Mouse (Mus musculus): ENCODE data around the gene Irgm1. TPM values are rescaled to one million over a fixed set of nuclear protein-coding genes. Genes with fewer than 3 reads are reported as not detected.
"Not testable (repeated sequence)": the region's sequence is repeated elsewhere in the genome, so short reads cannot be mapped to it uniquely, and the experiment has no call there.

Irgm1 gene
- polyA plus RNA-seq, 1 experiment from 2014 or later, result 2.2 TPM

DNA sequence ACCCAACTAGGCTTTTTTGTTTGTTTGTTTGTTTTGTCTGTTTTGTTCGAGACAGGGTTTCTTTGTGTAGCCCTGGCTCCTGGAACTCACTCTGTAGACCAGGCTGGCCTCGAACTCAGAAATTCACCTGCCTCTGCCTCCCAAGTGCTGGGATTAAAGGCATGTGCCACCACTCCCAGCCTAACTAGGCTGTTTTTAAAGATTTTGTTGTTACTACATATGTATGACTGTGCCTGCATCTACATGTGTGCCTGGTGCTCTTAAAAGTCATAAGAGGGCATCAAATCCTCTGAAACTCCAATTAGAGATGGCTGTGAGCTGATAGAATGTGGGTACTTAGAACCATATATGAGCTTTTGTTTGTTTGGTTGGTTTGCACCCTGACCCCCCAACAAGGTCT is 40.2 kb downstream of the Irgm1 start:
- no peak for DNase-seq (ENCODE audit: low spot score)
- Histone ChIP-seq H3K4me2 (ENCODE audit: low read length) (no peak overlapping the region), H3K4me3 (ENCODE audit: low read depth, low read length) (no peak overlapping the region), H3K27ac (ENCODE audit: low read depth, low read length) (no peak overlapping the region), H3K27me3 (replicated peaks; ENCODE audit: control insufficient read depth, insufficient read depth, low read length) (0 out of 2 replicates have a peak, but pooled peaks cover 5% of the 10 kb centered on the region), H3K36me3 (ENCODE audit: control insufficient read depth, insufficient read depth, low read length) (no peaks in the 10 kb centered on the region), H3K4me1 (ENCODE audit: control insufficient read depth, insufficient read depth, low read length) (no peaks in the 10 kb centered on the region), H3K9me3 (replicated peaks; ENCODE audit: control insufficient read depth, low read length) (no peaks in the 10 kb centered on the region), H3K9ac (ENCODE audit: low read length) (no peak overlapping the region)
- ATAC-seq, result no peak
- WGBS, result 78% methylated on average over 2 of the region's 2 CpGs

DNA sequence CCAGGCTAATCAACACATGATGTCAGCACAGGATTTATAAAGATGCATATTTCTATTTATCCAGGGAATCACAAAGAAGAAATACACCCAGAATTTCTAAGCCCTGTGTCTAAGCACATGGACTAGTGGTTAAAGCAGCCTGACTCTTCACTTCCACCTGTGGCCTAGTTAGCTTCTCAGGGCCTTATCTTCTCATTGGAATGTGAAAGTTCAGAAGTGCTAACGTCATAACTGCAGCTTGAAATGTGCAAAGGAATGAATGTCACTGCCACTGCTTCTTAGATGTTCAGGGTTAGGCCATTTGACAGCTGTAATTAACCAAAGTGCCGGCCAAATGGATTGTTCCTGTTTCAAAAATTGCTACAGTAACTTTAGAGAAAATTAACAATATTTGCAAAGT is 41.2 kb downstream of the Irgm1 start:
- no peaks in the 10 kb centered on the region for H3K36me3 ChIP-seq (ENCODE audit: control insufficient read depth, insufficient read depth, low read length)
- WGBS, result 77% methylated on average over 2 of the region's 2 CpGs
- H3K9ac ChIP-seq (ENCODE audit: low read length), result no peak overlapping the region
- no peaks in the 10 kb centered on the region for H3K4me1 ChIP-seq (ENCODE audit: control insufficient read depth, insufficient read depth, low read length)
- H3K4me2 ChIP-seq (ENCODE audit: low read length), result no peak overlapping the region
- H3K4me3 ChIP-seq (ENCODE audit: low read depth, low read length), result no peak overlapping the region
- DNase-seq (ENCODE audit: low spot score) (no peak), ATAC-seq (no peak)
- no peaks in the 10 kb centered on the region for H3K9me3 ChIP-seq (replicated peaks; ENCODE audit: control insufficient read depth, low read length)
- 0 out of 2 replicates have a peak, but pooled peaks cover 2% of the 10 kb centered on the region for H3K27me3 ChIP-seq (replicated peaks; ENCODE audit: control insufficient read depth, insufficient read depth, low read length)
- no peak overlapping the region for H3K27ac ChIP-seq (ENCODE audit: low read depth, low read length)

DNA sequence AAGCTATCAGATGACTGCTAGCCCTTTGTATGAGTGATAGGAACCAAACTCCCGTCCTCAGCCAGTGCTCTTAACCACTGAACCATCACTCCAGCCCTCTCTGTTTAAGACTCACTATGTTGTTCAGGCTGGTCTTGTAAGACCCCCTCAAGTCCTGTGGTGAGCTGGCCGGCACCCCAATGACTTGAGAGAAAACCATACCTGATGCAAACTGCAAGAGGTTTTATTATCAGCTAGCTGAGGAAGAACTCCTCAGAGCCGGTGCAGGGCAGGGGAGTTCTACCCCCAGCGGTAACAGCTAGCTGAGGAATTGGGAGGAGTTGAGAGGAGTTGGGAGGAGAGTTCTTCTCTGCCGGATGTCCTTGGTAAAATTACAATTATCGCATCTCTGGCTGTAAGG is 43.6 kb downstream of the Irgm1 start:
- no peak overlapping the region for H3K4me3 ChIP-seq (ENCODE audit: low read depth, low read length)
- H3K27ac ChIP-seq (ENCODE audit: low read depth, low read length), result no peak overlapping the region
- H3K36me3 ChIP-seq (ENCODE audit: control insufficient read depth, insufficient read depth, low read length), result no peaks in the 10 kb centered on the region
- no peaks in the 10 kb centered on the region for H3K4me1 ChIP-seq (ENCODE audit: control insufficient read depth, insufficient read depth, low read length)
- ATAC-seq, result no peak
- H3K9ac ChIP-seq (ENCODE audit: low read length), result no peak overlapping the region
- DNase-seq (ENCODE audit: low spot score), result no peak
- no peaks in the 10 kb centered on the region; the same call in none of the 2 replicates for H3K27me3 ChIP-seq (replicated peaks; ENCODE audit: control insufficient read depth, insufficient read depth, low read length)
- 71% methylated on average over 6 of the region's 6 CpGs for WGBS
- no peaks in the 10 kb centered on the region for H3K9me3 ChIP-seq (replicated peaks; ENCODE audit: control insufficient read depth, low read length)
- H3K4me2 ChIP-seq (ENCODE audit: low read length), result no peak overlapping the region

DNA sequence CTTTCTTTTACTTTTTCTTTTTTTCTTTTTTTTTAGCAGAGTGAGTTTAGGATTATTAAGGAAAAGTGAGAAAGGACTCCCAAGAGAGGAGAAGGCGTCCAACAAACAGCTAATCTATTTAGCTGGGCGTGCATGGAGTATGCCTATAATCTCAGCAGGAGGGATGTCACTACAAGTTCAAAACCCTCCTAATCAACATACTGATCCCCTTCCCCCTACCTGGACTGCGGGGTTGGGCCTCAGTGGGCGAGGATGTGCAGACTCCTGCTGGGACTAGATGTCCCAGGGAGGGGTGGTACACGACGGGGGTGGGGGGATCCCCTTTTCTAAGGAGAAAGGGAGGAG is 44.8 kb downstream of the Irgm1 start:
- Histone ChIP-seq H3K4me1 (ENCODE audit: control insufficient read depth, insufficient read depth, low read length) (no peaks in the 10 kb centered on the region), H3K36me3 (ENCODE audit: control insufficient read depth, insufficient read depth, low read length) (no peaks in the 10 kb centered on the region), H3K4me3 (ENCODE audit: low read depth, low read length) (peak overlapping the region; percentile 36), H3K9ac (ENCODE audit: low read length) (peak overlapping the region; percentile 35), H3K4me2 (ENCODE audit: low read length) (peak overlapping the region; percentile 50), H3K9me3 (replicated peaks; ENCODE audit: control insufficient read depth, low read length) (no peaks in the 10 kb centered on the region), H3K27me3 (replicated peaks; ENCODE audit: control insufficient read depth, insufficient read depth, low read length) (no peaks in the 10 kb centered on the region; the same call in none of the 2 replicates), H3K27ac (ENCODE audit: low read depth, low read length) (no peak overlapping the region)
- ATAC-seq (peak; percentile 33; the same call in 1 of the 2 replicates), DNase-seq (ENCODE audit: low spot score) (peak; percentile 34)
- WGBS, result 4% methylated on average over 6 of the region's 6 CpGs

DNA sequence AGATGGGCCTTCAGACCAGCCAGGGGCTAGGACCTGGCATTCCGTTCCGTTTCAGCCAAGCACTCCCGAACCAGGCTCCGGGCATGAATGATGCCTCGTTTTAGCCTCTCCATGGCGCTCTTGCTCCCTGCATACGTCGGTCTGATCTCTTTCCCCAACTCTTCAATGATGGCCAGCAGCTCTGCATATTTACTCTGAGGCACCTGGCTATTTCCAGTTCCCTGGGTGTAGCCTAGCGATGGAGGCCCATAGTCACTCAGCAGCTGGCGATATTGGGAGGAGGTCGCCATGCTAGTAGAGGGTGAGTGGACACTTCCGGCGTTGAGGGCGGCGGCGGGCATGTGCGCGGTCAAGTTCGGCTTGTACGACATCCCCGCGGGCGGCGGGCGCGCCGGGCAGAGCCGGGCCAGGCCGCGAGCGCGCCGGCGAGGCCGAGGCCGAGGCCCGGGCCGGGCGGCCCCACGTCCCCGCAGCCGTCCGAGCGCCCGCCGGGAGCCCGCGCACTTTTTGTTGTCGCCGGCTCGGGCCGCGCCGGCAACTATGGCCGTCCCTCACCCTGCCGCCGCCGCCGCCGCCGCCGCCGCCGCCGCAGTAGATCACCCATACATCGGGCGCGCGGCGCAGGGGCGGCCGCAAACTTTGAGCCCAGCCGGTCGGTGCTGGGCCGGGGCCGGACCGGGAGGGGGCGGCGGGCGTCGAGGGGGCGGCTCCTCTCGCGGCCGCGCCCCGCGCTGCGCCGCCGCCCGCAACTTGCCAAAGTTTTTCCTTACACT is 45.3 kb downstream of the Irgm1 start, which contains the start of the genes Trim7 and Gm12184:
Gene Trim7 (plus strand): TSS at position 162 of the 773 bp plus-strand sequence.
Gene Gm12184 (minus strand): TSS at position 677 of the 773 bp plus-strand sequence.
- DNase-seq (ENCODE audit: low spot score); H3K36me3 ChIP-seq (ENCODE audit: control insufficient read depth, insufficient read depth, low read length); H3K27me3 ChIP-seq (replicated peaks; ENCODE audit: control insufficient read depth, insufficient read depth, low read length); H3K4me1 ChIP-seq (ENCODE audit: control insufficient read depth, insufficient read depth, low read length); H3K9me3 ChIP-seq (replicated peaks; ENCODE audit: control insufficient read depth, low read length): not testable (repeated sequence)
- H3K9ac ChIP-seq (ENCODE audit: low read length), result peak within 1 kb of the TSS; percentile 35
- ATAC-seq, result peak; percentile 83
- peak within 1 kb of the TSS; percentile 50 for H3K4me2 ChIP-seq (ENCODE audit: low read length)
- H3K27ac ChIP-seq (ENCODE audit: low read depth, low read length), result peak within 1 kb of the TSS; percentile 14; the same call in 1 of the 2 replicates
- H3K4me3 ChIP-seq (ENCODE audit: low read depth, low read length), result peak within 1 kb of the TSS; percentile 36
- under 1% methylated on average over 20 of the region's 92 CpGs for WGBS

DNA sequence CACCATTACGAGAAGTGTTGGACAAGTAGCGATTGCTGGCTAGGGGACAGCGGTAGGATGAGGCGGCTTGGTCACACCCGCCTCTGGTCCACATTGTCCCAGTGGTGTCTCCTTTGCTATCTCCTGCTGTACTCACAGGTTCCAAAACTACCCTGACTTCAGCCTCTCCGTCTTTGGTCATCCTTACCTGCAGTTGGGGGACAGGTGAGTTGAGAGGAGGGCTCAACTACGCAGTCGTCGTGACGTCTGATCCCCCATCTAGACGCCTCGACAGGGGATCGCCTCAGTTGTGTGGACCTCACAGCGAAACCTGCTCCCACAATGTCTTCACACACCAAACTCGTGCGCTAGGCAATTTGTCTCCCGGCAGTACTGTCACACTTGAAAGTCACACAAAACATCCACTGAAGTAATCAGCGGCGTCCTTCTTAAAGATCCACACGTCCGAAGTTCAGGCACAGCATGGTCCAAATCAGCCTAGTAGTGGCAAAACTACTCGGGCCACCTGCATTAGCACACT is 47.1 kb downstream of the Irgm1 start:
- Histone ChIP-seq H3K4me2 (ENCODE audit: low read length) (peak overlapping the region; percentile 50), H3K4me3 (ENCODE audit: low read depth, low read length) (peak overlapping the region; percentile 28), H3K9ac (ENCODE audit: low read length) (0 out of 2 replicates have a peak overlapping the region, but pooled peaks have one; percentile 22), H3K27me3 (replicated peaks; ENCODE audit: control insufficient read depth, insufficient read depth, low read length) (no peaks in the 10 kb centered on the region; the same call in none of the 2 replicates), H3K9me3 (replicated peaks; ENCODE audit: control insufficient read depth, low read length) (no peaks in the 10 kb centered on the region), H3K4me1 (ENCODE audit: control insufficient read depth, insufficient read depth, low read length) (no peaks in the 10 kb centered on the region), H3K27ac (ENCODE audit: low read depth, low read length) (no peak overlapping the region), H3K36me3 (ENCODE audit: control insufficient read depth, insufficient read depth, low read length) (no peaks in the 10 kb centered on the region)
- DNase-seq (ENCODE audit: low spot score) (no peak), ATAC-seq (no peak)
- WGBS, result 5% methylated on average over 22 of the region's 22 CpGs

DNA sequence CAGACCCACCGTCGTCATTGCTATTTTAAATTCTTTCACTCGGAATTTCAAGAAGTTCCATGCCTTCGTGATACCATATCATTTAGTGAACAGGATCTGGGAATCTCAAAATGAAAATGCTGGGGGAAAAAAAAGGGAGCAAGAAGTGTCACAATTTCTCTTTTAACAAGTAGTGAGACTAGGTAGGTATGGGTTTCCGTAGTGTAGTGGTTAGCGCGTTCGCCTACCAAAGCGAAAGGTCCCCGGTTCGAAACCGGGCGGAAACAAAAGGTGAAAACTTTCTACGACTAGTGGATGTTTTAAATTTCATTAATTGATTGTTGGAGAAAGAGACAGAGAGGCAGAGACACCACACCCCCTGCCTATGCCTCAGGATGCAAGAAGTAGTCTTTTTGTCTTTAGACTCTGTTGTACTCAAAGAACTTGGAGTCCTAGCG is 47.9 kb downstream of the Irgm1 start:
- H3K4me2 ChIP-seq (ENCODE audit: low read length), result peak overlapping the region; percentile 50
- no peak overlapping the region for H3K27ac ChIP-seq (ENCODE audit: low read depth, low read length)
- H3K9ac ChIP-seq (ENCODE audit: low read length), result no peak overlapping the region
- no peaks in the 10 kb centered on the region for H3K4me1 ChIP-seq (ENCODE audit: control insufficient read depth, insufficient read depth, low read length)
- H3K36me3 ChIP-seq (ENCODE audit: control insufficient read depth, insufficient read depth, low read length), result no peaks in the 10 kb centered on the region
- DNase-seq (ENCODE audit: low spot score), result peak; percentile 80
- no peaks in the 10 kb centered on the region for H3K9me3 ChIP-seq (replicated peaks; ENCODE audit: control insufficient read depth, low read length)
- H3K4me3 ChIP-seq (ENCODE audit: low read depth, low read length), result peak overlapping the region; percentile 28
- ATAC-seq, result peak; percentile 35; the same call in 1 of the 2 replicates
- no peaks in the 10 kb centered on the region; the same call in none of the 2 replicates for H3K27me3 ChIP-seq (replicated peaks; ENCODE audit: control insufficient read depth, insufficient read depth, low read length)
- 1% methylated on average over 15 of the region's 15 CpGs for WGBS

DNA sequence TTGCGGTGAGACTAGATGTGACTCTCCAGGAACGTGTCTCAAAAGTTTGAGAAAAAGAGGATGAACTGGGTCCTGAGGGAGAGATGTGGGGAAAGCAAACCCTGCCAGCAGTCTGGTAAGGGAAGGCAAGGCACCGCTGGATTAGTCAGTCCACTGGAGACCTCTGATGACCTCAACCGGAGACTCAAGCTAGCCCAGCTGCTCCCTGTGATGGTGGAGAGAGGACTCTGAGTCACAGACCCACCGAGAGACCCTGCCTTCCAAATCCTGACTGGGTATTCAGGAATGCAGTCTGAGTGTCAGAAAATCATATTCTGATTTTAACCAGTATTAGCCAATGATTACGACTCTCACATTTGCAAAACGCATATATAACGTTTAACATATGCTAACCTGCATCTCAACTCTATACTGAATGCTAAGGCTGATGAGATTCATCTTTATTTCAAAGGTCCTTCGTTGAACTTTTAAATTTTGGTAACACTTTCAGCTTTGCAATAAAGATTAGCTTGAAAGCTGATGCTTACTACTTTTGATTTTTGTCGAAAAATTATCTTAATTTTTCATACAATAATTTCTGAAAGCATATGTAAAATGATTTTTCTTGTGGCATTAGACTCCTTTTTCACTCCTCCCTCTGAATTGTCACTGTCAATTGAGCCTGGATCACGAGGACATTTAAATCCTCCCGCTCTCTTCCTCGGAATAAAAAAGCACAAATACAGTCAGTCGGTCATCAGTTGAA is 48.5 kb downstream of the Irgm1 start:
- Histone ChIP-seq H3K4me1 (ENCODE audit: control insufficient read depth, insufficient read depth, low read length) (no peaks in the 10 kb centered on the region), H3K36me3 (ENCODE audit: control insufficient read depth, insufficient read depth, low read length) (no peaks in the 10 kb centered on the region), H3K9me3 (replicated peaks; ENCODE audit: control insufficient read depth, low read length) (no peaks in the 10 kb centered on the region), H3K9ac (ENCODE audit: low read length) (no peak overlapping the region), H3K4me2 (ENCODE audit: low read length) (peak overlapping the region; percentile 50), H3K4me3 (ENCODE audit: low read depth, low read length) (peak overlapping the region; percentile 28; the same call in 1 of the 2 replicates), H3K27ac (ENCODE audit: low read depth, low read length) (no peak overlapping the region), H3K27me3 (replicated peaks; ENCODE audit: control insufficient read depth, insufficient read depth, low read length) (no peaks in the 10 kb centered on the region; the same call in none of the 2 replicates)
- WGBS, result 35% methylated on average over 14 of the region's 14 CpGs
- DNase-seq (ENCODE audit: low spot score) (no peak), ATAC-seq (no peak)

All from forebrain, embryonic 14.5 days (tissue).